Mouse (Mus musculus): ENCODE data around the gene Olfr906.

Olfr906 gene

GRCm38 (mm10) chr9:38486785-38487184 lies at the start of gene Olfr906:
Gene Olfr906, plus strand, starts transcription at chr9:38487085.
- DNase-seq (ENCODE audit: low spot score in 2 of 2): no peak

- no peak for DNase-seq (ENCODE audit: low spot score in 2 of 2)
These were observed 39.5 kb upstream of the Olfr906 start, which contains the start of gene Olfr902 for GRCm38 (mm10) chr9:38447352-38447751. Gene Olfr902, plus strand, starts transcription at chr9:38447652.

GRCm38 (mm10) chr9:38462844-38463243 lies 24.0 kb upstream of the Olfr906 start, which contains the start of gene Olfr904:
Gene Olfr904, plus strand, starts transcription at chr9:38463144.
- DNase-seq (ENCODE audit: low spot score in 2 of 2): no peak

- no peak for DNase-seq (ENCODE audit: low spot score in 2 of 2)
These were observed 16.1 kb upstream of the Olfr906 start, which contains the start of gene Olfr905 for GRCm38 (mm10) chr9:38470807-38471206. Gene Olfr905, plus strand, starts transcription at chr9:38471107.

GRCm38 (mm10) chr9:38495501-38495900 lies 8.6 kb downstream of the Olfr906 start, which contains the start of gene Olfr907:
Gene Olfr907, plus strand, starts transcription at chr9:38495801.
- no peak for DNase-seq (ENCODE audit: low spot score in 2 of 2)

GRCm38 (mm10) chr9:38512353-38512752 lies 25.5 kb downstream of the Olfr906 start:
- peak; percentile 7 to 50 for DNase-seq (ENCODE audit: low spot score in 2 of 2)

GRCm38 (mm10) chr9:38521280-38521679 lies 34.4 kb downstream of the Olfr906 start, which contains the start of gene Olfr911-ps1:
Gene Olfr911-ps1, plus strand, starts transcription at chr9:38521580.
- DNase-seq (ENCODE audit: low spot score in 2 of 2): no peak

- no peak for DNase-seq (ENCODE audit: low spot score in 2 of 2)
These were observed 50.7 kb downstream of the Olfr906 start, which contains the start of gene Olfr910 for GRCm38 (mm10) chr9:38537549-38537948. Gene Olfr910, plus strand, starts transcription at chr9:38537849.
